Mouse (Mus musculus): Measurements from ENCODE around the gene Nutf2. TPM values are rescaled to one million over a fixed set of nuclear protein-coding genes. Genes with fewer than 3 reads are reported as not detected.
"Not testable (repeated sequence)": the region's sequence is repeated elsewhere in the genome, so short reads cannot be mapped to it uniquely, and the experiment has no call there.

Gene Nutf2
- polyA plus RNA-seq, 1 experiment from 2014 or later = 176 TPM

GRCm38 (mm10) chr8:105826861-105827848 is 33.2 kb upstream of the Nutf2 start, which contains the start of the genes Ranbp10 and Tsnaxip1:
Ranbp10 (minus strand) TSS chr8:105827350.
Tsnaxip1 (plus strand) TSS chr8:105827731.
- Histone ChIP-seq H3K27me3 (replicated peaks; ENCODE audit: control insufficient read depth, insufficient read depth, low read length) (no peaks in the 10 kb centered on the region), H3K9me3 (ENCODE audit: control insufficient read depth, low read length) (no peaks in the 10 kb centered on the region), H3K4me3 (replicated peaks; ENCODE audit: low read length) (peak within 1 kb of the TSS; percentile 99), H3K27ac (ENCODE audit: low read length) (peak within 1 kb of the TSS; percentile 75), H3K4me2 (ENCODE audit: low read length) (peak within 1 kb of the TSS; percentile 75), H3K4me1 (replicated peaks; ENCODE audit: control insufficient read depth, insufficient read depth, low read length) (peaks cover 22% of the 10 kb centered on the region), H3K9ac (replicated peaks; ENCODE audit: low read depth, low read length) (peak within 1 kb of the TSS; percentile 94), H3K36me3 (ENCODE audit: control insufficient read depth, insufficient read depth) (peaks cover 3% of the 10 kb centered on the region; the same call in 1 of the 2 replicates)
- peak; percentile 97 for ATAC-seq
- under 1% methylated on average over 52 of the region's 52 CpGs for WGBS

- H3K27ac ChIP-seq (ENCODE audit: low read length); H3K4me2 ChIP-seq (ENCODE audit: low read length); H3K36me3 ChIP-seq (ENCODE audit: control insufficient read depth, insufficient read depth); H3K4me3 ChIP-seq (replicated peaks; ENCODE audit: low read length); H3K9me3 ChIP-seq (ENCODE audit: control insufficient read depth, low read length); H3K4me1 ChIP-seq (replicated peaks; ENCODE audit: control insufficient read depth, insufficient read depth, low read length); H3K27me3 ChIP-seq (replicated peaks; ENCODE audit: control insufficient read depth, insufficient read depth, low read length); ATAC-seq; H3K9ac ChIP-seq (replicated peaks; ENCODE audit: low read depth, low read length): not testable (repeated sequence)
- 91% methylated on average over 2 of the region's 2 CpGs for whole genome bisulfite sequencing
These were observed 26.6 kb upstream of the Nutf2 start for GRCm38 (mm10) chr8:105833740-105834139.

GRCm38 (mm10) chr8:105835318-105835717 is 25.1 kb upstream of the Nutf2 start:
- Histone ChIP-seq H3K4me3 (replicated peaks; ENCODE audit: low read length) (no peak overlapping the region), H3K4me2 (ENCODE audit: low read length) (no peak overlapping the region), H3K27ac (ENCODE audit: low read length) (no peak overlapping the region), H3K9me3 (ENCODE audit: control insufficient read depth, low read length) (no peaks in the 10 kb centered on the region), H3K4me1 (replicated peaks; ENCODE audit: control insufficient read depth, insufficient read depth, low read length) (no peaks in the 10 kb centered on the region), H3K9ac (replicated peaks; ENCODE audit: low read depth, low read length) (no peak overlapping the region), H3K27me3 (replicated peaks; ENCODE audit: control insufficient read depth, insufficient read depth, low read length) (no peaks in the 10 kb centered on the region), H3K36me3 (ENCODE audit: control insufficient read depth, insufficient read depth) (no peaks in the 10 kb centered on the region)
- ATAC-seq = no peak
- 30% methylated on average over 11 of the region's 11 CpGs for WGBS

- H3K9me3 ChIP-seq (ENCODE audit: control insufficient read depth, low read length) = no peaks in the 10 kb centered on the region
- H3K4me2 ChIP-seq (ENCODE audit: low read length) = no peak overlapping the region
- H3K36me3 ChIP-seq (ENCODE audit: control insufficient read depth, insufficient read depth) = no peaks in the 10 kb centered on the region
- H3K27ac ChIP-seq (ENCODE audit: low read length) = no peak overlapping the region
- no peak for ATAC-seq
- no peaks in the 10 kb centered on the region for H3K4me1 ChIP-seq (replicated peaks; ENCODE audit: control insufficient read depth, insufficient read depth, low read length)
- 80% methylated on average over 6 of the region's 6 CpGs for WGBS
- H3K27me3 ChIP-seq (replicated peaks; ENCODE audit: control insufficient read depth, insufficient read depth, low read length) = no peaks in the 10 kb centered on the region
- H3K4me3 ChIP-seq (replicated peaks; ENCODE audit: low read length) = no peak overlapping the region
- H3K9ac ChIP-seq (replicated peaks; ENCODE audit: low read depth, low read length) = no peak overlapping the region
These were observed 23.4 kb upstream of the Nutf2 start for GRCm38 (mm10) chr8:105836991-105837390.

- Histone ChIP-seq H3K27me3 (replicated peaks; ENCODE audit: control insufficient read depth, insufficient read depth, low read length) (no peaks in the 10 kb centered on the region), H3K9me3 (ENCODE audit: control insufficient read depth, low read length) (no peaks in the 10 kb centered on the region), H3K9ac (replicated peaks; ENCODE audit: low read depth, low read length) (no peak overlapping the region), H3K4me3 (replicated peaks; ENCODE audit: low read length) (no peak overlapping the region), H3K36me3 (ENCODE audit: control insufficient read depth, insufficient read depth) (peaks cover 7% of the 10 kb centered on the region), H3K4me2 (ENCODE audit: low read length) (no peak overlapping the region), H3K27ac (ENCODE audit: low read length) (no peak overlapping the region), H3K4me1 (replicated peaks; ENCODE audit: control insufficient read depth, insufficient read depth, low read length) (no peaks in the 10 kb centered on the region)
- 90% methylated on average over 5 of the region's 5 CpGs for WGBS
- no peak for ATAC-seq
These were observed 21.2 kb upstream of the Nutf2 start for GRCm38 (mm10) chr8:105839209-105839608.

GRCm38 (mm10) chr8:105846678-105847077 is 13.7 kb upstream of the Nutf2 start:
- Histone ChIP-seq H3K9ac (replicated peaks; ENCODE audit: low read depth, low read length) (no peak overlapping the region), H3K27me3 (replicated peaks; ENCODE audit: control insufficient read depth, insufficient read depth, low read length) (no peaks in the 10 kb centered on the region), H3K4me3 (replicated peaks; ENCODE audit: low read length) (no peak overlapping the region), H3K36me3 (ENCODE audit: control insufficient read depth, insufficient read depth) (peaks cover 32% of the 10 kb centered on the region), H3K4me1 (replicated peaks; ENCODE audit: control insufficient read depth, insufficient read depth, low read length) (peaks cover 7% of the 10 kb centered on the region), H3K4me2 (ENCODE audit: low read length) (no peak overlapping the region), H3K9me3 (ENCODE audit: control insufficient read depth, low read length) (no peaks in the 10 kb centered on the region), H3K27ac (ENCODE audit: low read length) (no peak overlapping the region)
- 96% methylated on average over 11 of the region's 11 CpGs for WGBS
- no peak for ATAC-seq

GRCm38 (mm10) chr8:105850014-105850413 is 10.4 kb upstream of the Nutf2 start:
- ATAC-seq = no peak
- WGBS = 95% methylated on average over 4 of the region's 4 CpGs
- Histone ChIP-seq H3K9me3 (ENCODE audit: control insufficient read depth, low read length) (no peaks in the 10 kb centered on the region), H3K4me2 (ENCODE audit: low read length) (no peak overlapping the region), H3K27ac (ENCODE audit: low read length) (no peak overlapping the region), H3K9ac (replicated peaks; ENCODE audit: low read depth, low read length) (no peak overlapping the region), H3K4me3 (replicated peaks; ENCODE audit: low read length) (no peak overlapping the region), H3K36me3 (ENCODE audit: control insufficient read depth, insufficient read depth) (peaks cover 23% of the 10 kb centered on the region), H3K27me3 (replicated peaks; ENCODE audit: control insufficient read depth, insufficient read depth, low read length) (no peaks in the 10 kb centered on the region), H3K4me1 (replicated peaks; ENCODE audit: control insufficient read depth, insufficient read depth, low read length) (peaks cover 11% of the 10 kb centered on the region)

- Histone ChIP-seq H3K4me3 (replicated peaks; ENCODE audit: low read length) (0 out of 2 replicates have a peak overlapping the region, but pooled peaks have one; percentile 13), H3K4me1 (replicated peaks; ENCODE audit: control insufficient read depth, insufficient read depth, low read length) (peaks cover 11% of the 10 kb centered on the region), H3K27me3 (replicated peaks; ENCODE audit: control insufficient read depth, insufficient read depth, low read length) (no peaks in the 10 kb centered on the region), H3K9ac (replicated peaks; ENCODE audit: low read depth, low read length) (0 out of 2 replicates have a peak overlapping the region, but pooled peaks have one; percentile 22), H3K27ac (ENCODE audit: low read length) (no peak overlapping the region), H3K36me3 (ENCODE audit: control insufficient read depth, insufficient read depth) (peaks cover 20% of the 10 kb centered on the region), H3K9me3 (ENCODE audit: control insufficient read depth, low read length) (no peaks in the 10 kb centered on the region), H3K4me2 (ENCODE audit: low read length) (peak overlapping the region; percentile 39)
- 77% methylated on average over 7 of the region's 7 CpGs for WGBS
- no peak for ATAC-seq
These were observed 9.8 kb upstream of the Nutf2 start for GRCm38 (mm10) chr8:105850611-105851010.

- Histone ChIP-seq H3K4me3 (replicated peaks; ENCODE audit: low read length) (peak overlapping the region; percentile 86), H3K27ac (ENCODE audit: low read length) (peak overlapping the region; percentile 85), H3K4me1 (replicated peaks; ENCODE audit: control insufficient read depth, insufficient read depth, low read length) (peaks cover 21% of the 10 kb centered on the region), H3K36me3 (ENCODE audit: control insufficient read depth, insufficient read depth) (peaks cover 12% of the 10 kb centered on the region), H3K9me3 (ENCODE audit: control insufficient read depth, low read length) (no peaks in the 10 kb centered on the region), H3K4me2 (ENCODE audit: low read length) (peak overlapping the region; percentile 88), H3K9ac (replicated peaks; ENCODE audit: low read depth, low read length) (peak overlapping the region; percentile 83), H3K27me3 (replicated peaks; ENCODE audit: control insufficient read depth, insufficient read depth, low read length) (no peaks in the 10 kb centered on the region)
- ATAC-seq = peak; percentile 89
- under 1% methylated on average over 34 of the region's 34 CpGs for whole genome bisulfite sequencing
These were observed 8.7 kb upstream of the Nutf2 start for GRCm38 (mm10) chr8:105851651-105852143.

Data from forebrain, embryonic 16.5 days (tissue).